Mouse (Mus musculus) lung, postnatal 4 days (tissue): ENCODE results near the gene Tnrc6b.

ENCODE experiments used
- DNase-seq, 2 experiments: peaks; one replicate each; pipeline ENCODE4 v3.0.0; 2021

The Tnrc6b gene

DNA sequence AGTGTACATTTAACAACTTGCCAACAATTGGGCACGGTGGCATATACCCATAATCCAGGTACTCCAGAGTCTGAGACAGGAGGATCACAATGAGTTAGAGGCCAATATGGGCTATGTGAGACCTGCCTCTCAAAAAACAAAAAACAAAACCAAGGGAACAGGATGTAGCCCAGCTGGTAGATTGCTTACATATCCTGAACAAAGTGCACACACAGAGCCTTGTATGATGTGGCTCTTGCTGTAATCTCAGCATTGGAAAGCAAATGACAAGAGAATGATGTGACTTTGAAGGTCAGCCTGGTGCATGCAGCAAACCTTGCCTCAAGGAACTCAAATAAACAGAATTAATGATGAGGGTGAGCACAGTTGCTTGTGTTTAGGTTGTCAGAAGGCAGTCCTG is 30.7 kb downstream of the Tnrc6b start:
- no peak for DNase-seq

DNA sequence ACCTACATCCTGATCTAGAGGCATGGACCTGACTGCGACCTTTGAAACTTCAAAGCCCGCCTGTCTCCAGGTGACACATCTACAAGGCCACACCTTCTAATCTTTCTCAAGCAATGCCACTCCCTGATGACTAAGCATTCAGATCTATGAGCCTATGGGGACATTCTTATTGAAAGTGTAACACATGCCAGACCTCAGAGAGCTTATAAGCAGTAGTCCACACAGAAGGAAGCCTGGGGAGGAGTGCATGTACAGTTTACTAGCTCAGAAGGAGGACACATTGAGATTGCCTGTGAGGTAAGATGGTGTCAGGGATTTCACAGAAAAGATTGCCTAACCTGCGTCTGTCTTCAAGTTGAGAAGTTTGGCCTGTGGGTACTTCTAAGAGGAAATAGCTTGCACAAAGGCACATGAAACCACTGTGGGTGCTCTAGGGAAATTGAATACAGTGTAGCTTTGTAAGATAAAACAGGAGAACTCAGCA is 31.9 kb downstream of the Tnrc6b start:
- peak in 1 of 2 experiments; percentile 25 for DNase-seq

DNA sequence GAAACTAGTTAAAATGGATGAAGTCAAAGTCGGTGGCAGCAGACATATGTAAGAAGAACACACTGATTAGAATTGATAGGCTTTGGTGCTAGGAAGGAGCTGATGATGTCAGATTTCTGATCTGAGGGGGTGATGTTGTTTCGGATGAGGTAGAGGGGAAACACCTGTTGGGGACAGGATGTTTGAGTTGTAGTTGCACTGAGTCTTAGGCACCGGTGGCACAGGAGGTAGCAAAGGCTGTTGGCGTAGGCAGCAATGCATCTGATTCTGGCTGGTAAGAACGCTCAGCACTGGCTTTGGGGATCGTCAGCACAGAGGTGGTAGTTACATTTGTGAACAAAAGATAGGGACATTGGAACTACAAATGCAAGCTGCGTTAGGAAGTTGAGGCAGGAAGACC is 32.5 kb downstream of the Tnrc6b start:
- no peak for DNase-seq

DNA sequence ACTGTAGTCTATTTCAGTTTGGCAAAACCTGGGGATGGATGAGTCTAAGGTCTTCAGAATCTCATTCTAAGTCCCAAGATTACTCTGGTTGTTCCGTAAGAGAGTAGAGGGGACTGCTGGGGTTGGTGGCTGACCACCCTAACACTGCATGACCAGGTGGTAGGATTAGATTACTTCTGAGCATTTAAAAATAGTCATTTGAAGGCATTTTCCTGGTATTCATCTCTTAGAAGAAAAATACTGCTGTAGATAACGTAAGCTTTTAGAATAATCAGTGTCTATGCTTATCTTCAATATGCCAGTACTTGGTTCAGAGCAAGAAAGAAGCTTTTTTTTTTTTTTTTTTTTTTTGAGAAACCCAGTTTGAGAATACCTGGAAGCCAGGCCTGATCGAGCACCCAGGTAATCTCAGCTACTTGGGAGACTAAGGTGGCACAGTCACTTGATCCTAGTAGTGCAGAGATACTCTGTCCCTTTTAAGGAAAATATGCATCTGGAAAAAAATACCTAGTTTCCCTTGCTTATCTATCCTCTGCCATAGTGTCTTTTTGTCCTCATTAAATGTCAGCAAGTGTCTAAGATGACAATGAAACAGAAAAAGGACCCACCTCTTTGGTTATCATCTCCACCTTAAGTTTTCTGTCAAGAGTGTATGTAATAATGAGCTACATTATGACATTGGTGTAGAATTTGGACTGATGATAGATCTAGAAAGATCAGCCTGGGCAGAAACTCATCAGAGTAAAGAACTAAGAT is 33.7 kb downstream of the Tnrc6b start:
- no peak for DNase-seq

DNA sequence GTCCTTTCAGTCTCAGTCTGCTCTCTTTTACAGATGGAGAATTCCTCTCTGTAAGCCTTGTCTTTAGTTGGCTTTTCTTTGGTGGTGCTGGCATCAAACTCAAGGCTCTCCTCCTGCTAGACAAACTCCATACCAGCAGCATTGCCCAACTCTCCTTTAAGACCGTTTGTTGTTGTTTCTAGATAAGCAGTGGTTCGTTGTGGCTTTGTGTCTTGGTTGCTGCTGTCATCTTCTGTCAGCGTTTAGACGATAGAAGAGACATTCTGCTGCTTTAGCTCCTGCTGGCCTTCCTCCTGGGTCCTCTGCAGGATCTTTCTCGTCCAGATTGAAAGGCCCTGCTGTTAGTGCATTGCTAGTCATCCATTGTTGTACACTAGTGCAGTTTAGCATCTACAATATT is 37.9 kb downstream of the Tnrc6b start:
- no peak for DNase-seq

DNA sequence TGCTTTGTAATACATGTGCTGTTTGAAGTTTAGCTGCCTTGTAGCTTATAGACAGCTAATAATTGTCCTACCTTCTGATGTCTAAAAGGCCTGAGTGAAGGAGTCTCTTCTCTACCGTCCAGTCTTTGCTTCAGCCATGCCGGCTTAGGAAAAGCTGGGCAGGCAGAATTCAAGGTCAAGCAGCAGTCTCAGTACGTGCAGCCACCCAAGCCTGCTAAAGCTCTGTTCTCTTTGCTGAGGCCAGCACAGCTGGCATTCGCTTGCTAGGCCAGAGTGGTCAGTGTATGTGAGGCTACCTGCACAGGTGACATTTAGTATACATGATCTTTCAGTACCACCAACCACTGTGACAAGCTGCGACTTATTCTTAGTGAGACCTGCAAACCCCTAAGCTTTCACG is 42.2 kb downstream of the Tnrc6b start:
- DNase-seq, result no peak

DNA sequence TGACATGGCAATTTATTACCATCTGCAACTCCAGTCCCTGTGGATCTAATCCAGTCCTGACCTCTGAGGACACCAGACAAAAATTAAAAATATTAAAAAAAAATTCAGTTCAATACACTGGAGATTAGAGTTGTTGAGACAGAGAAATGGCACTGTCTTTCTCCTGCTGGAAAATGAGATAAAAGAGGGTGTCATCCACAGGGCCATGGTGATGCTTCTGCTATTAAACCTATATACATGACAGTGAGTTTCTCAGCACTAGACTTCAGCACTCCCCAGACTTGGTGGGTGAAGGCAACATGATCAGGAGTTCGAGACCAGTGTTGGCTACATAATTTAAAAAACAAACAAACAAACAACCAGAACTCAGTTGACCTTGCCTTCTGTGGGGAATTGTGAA is 43.0 kb downstream of the Tnrc6b start:
- no peak for DNase-seq

DNA sequence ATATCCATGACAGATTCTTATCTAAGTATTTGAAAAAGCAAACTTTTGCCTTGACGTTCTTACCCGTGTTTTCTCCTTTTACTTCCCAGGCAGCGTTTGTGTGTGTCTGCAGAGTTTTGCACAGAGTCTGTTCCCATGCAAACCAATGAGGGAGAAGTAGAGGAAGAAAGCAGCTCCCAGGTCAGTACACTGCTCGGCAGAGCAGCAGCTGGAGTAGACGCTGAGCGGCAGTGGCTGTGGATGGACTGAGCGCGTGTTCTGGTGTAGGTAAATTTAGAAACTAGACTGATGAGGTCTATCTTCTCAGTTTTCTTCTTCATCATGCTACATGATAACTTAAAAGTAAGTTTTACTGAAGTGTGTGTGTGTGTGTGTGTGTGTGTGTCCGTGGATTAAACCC is 48.3 kb downstream of the Tnrc6b start:
- DNase-seq, result no peak

DNA sequence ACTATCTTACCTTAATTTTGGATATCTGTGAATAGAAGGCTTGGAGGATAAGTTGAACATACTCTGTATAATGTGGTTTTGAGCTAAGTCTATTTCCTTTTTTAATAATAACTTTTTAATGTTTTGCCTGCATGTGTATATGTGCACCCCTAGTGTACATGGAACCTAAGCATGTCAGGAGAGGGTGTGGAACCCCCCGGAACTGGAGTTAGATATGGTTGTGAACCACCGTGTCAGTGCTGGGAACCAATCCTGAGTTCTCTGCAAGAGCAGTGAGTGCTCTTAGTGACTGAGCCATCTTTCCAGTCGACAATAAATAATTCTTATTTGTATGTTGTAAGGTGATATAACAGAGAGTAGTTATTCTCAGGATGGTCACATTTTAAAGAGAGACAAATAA is 49.4 kb downstream of the Tnrc6b start:
- no peak for DNase-seq

DNA sequence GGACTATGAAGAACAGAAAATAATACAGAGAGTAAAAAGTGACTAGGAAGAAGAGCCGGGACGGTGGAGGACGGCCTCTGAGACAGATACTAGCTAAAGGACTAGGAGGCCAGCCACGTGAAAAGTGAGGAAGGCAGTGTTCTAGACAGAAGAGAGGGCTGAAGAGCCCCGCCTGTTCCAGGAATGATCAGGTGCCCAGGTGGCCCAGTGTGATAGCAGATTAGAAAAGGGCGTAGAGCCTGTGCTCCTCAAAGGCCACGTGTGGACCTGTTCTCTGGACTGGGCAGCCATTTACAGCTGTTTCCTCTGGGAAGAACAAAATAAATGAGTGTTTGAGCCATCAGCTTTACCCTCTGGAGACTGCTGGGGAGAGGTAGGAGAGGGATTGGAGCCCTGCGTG is 49.8 kb downstream of the Tnrc6b start:
- no peak for DNase-seq

DNA sequence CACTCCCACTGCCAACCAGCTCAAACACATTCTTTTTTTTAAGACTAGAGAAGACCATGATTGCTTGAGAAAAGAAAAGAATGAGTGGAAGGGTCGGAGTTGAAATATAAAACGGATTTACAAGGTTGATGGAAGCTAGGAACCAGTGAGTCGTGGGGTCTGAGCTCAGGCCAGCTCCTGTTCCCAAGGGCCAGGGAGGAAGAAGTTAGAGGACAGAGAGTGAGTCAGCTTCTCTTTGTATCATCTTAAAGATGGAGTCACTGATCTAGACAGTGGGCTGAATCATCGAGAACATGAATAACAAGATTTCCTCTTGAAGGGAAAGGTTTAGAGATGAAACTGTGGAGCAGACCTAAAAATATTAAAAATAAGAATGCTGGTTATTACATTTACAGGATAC is 51.5 kb downstream of the Tnrc6b start:
- no peak for DNase-seq

DNA sequence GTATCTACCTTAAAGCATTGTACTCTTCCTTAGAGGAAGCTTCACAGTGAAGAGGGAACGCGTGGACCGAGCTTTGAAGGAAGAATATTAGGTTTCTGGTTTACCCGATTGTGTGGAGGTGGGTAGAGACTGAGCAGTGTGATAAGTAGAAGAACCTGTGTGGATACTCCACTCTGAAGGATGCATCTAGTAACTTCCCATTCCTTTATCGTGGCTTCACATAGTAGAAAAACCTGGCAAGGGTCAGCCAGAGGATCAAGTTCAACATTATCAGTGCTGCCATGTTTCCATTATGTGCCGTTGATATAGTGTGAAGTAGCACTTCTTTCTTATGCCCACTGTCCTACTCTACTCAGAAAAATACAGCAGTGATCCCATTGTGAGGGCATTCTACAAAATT is 53.6 kb downstream of the Tnrc6b start:
- no peak for DNase-seq

DNA sequence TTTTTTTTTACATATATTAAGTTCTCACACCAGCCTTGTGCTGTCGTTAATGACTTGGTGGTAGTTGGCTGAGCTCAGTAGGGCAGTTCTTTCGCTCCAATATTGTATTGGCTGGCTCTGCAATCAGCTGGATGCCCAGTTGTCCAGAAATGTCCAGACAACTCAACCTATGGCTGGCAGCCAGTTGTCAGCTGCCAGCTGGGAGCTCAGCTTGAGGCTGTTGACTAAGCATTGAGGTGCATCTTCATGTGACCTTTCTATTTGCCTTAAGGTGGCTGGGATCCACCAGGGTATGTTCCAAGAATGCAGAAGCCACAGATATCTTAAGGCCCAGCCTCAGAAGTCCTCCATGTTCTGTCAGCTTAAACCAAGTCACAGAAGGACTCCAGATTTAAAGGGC is 54.3 kb downstream of the Tnrc6b start:
- no peak for DNase-seq

DNA sequence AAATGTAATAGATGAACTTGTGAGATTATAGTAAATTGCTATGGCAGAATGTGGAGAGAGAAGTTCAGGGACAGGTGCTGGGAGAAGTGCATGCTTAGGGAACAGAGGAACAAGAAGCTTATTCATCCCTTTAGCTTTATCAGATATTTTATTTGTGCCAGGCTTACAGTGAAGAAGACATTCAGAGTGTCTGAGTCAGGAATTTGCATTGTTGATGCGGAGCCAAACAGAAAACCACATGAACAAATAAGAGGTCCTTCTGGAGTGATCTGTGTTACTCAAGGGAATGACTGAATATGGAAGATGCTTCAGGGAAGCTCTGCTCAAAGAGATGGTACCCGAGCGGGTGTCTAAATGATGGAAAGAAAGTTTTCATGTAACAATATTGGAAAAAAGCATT is 57.1 kb downstream of the Tnrc6b start:
- DNase-seq, result no peak

DNA sequence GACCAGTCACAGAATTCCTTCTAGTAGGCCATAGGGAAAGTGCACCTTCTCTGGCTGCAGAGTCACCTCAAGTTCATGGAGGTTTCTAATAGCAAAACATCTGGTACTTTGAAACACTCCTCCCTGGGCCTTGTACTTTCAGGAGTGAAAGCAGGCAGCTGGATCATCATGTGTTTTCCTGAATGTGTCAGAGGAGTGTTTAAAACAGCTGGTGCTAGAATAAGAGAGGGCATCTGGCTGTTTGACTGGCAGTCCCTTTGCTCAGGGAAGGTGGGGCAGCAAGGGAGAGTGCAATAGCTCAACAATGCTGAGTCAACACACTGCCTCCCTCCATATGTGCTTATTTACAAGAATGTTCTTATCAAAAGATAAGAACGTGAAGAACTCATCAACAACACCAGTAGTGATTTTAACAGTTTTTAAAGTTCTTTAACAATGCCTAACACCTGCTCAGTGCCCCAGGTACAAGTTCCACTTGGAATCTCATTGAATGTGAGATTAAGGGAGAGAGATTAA is 60.9 kb downstream of the Tnrc6b start:
- no peak for DNase-seq

DNA sequence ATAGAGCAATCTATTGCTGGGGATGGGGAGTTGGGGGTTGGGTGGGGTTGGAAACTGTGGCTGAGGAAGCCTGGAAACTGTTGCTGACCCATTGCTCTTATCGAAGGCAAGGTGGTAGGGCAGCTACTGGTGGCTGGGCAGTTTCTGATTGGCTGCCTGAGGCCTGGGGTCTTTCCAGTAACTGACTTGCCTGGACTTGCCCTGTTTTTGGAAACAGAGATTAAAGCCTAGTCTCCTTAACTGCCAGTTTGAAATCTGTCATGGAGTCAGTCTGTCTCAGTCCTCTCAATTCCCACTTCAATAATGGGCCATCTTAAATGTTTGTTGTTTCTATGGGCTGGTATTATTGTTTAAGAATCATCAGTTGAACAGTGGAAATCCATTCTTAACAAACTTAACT is 63.6 kb downstream of the Tnrc6b start:
- DNase-seq, result no peak

DNA sequence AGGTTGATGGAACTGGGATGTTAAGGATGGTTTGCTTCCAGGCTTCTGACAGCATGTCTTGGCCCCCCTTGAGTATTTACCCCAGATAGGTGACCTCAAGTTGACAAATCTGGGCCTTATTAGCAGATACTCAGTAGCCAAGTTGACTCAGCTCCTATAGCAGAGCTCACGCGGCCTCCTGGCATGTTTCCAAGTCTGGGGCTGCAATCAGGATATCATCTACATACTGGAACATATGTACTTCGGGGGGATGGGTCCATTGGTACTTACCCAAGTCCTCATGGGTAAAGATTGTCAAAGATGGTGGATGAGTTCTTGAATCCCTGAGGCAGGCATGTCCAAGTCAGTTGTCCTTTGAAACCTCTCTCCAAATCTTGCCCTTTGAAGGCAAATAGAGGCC is 67.9 kb downstream of the Tnrc6b start:
- no peak for DNase-seq

DNA sequence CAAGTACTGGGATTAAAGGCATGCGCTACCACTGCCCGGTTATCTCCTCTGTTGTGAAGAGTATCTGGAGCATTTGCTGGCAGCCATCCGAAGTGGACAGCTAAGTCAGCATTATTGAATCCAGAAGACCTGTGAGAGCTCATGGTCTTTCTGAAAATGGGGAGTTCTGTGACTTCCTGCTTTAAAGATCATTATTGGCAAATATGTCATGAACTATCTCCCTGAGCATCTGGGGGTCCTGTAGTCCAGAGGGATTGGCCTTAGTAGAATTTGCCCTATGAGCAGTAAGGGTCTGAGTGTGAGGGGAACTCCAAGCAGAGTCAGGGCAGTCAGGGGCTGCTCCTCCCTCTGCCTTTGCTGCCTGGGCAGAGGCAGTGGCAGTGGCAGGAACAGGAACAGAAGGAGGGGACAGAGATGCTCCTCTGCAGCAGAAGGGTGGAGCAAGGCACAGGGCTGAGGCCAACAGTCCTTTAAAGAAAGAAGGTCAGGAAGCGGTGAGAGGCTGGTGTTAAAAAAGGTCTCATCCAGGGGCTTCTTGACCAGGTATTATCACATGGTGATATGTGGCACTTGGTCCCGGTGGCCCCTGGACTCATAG is 69.1 kb downstream of the Tnrc6b start:
- DNase-seq, result no peak

DNA sequence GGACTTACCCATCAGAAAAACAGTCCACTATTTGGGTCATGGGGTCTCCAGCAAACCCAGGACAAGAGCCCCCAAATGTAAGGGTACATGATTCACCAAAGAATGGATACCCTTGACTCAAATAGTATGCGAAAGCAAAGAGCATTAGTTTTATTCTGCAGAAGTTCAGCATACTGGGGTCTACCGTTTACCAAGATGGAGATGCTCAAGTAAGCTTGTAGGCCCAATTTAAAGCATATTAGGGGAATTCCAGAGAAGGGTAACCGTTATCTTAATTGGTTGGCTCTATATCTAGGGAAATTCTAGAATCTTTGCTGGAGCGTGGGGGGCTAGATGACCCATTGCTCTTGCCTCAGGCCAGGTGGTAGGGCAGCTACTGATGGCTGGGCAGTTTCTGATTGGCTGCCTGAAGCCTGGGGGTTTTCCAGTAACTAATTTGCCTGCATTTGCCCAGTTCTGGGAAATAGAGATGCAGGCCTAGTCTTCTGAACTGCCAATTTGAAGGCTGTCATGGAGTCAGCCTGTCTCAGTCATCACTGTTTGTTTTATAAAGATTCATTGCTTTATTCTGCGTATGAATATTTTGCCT is 70.2 kb downstream of the Tnrc6b start:
- DNase-seq, result no peak

DNA sequence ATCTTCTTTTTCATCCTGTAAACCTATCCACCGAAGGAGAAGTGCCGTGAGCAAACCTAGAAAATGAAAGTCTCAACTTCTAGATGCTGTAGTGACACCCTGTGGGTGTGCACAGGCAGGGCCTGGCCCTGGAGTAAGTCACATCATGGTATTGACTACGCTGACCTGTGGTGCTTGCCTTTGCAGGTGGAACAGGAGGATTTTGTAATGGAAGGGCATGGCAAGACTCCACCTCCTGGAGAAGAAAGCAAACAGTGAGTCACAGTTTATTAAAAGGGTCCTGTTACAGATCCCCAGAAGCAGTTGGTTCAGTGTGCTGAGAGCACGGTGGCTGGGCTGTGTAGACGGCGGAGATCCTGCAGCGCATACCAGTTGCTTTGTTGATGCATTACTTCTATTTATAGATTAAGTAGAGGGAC is 73.4 kb downstream of the Tnrc6b start:
- DNase-seq, result peak; percentile 39 to 41

DNA sequence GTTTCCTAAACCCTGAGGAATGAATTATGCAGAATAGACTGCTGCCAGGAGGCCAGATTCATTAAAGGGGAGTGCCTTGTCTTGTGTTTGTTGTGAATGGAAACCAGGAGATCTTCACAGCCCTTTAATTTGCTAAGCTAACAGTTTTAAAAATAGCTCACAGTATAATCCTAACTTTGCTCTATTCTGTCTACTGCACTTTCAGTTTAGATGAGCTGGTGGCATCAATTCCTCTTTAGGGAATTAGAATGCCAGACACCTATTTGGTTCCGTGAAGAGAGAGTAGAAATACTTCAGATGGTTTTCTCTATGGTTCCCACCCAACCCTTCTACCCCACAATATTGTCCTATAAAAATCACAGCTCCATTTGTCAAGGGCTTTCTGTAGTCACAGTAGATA is 74.6 kb downstream of the Tnrc6b start:
- DNase-seq, result no peak

DNA sequence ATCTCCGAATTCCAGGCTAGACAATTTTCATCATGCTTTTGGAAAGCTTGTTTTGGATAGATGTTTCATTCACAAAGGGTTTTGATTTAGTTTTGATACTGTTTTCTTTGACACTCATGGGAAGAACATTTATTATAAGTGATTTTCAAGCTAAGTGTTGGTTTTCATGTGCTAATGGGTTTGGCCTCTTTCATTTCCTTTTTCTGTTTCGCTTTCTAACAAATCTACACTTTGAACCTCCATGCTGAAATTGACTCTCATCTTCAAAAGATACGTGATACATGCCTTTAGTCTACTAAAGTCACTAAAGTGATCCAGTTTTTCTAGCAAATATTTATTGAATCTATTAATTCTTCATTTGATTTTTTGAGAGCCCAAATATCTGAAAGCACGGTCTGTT is 76.6 kb downstream of the Tnrc6b start:
- no peak for DNase-seq

DNA sequence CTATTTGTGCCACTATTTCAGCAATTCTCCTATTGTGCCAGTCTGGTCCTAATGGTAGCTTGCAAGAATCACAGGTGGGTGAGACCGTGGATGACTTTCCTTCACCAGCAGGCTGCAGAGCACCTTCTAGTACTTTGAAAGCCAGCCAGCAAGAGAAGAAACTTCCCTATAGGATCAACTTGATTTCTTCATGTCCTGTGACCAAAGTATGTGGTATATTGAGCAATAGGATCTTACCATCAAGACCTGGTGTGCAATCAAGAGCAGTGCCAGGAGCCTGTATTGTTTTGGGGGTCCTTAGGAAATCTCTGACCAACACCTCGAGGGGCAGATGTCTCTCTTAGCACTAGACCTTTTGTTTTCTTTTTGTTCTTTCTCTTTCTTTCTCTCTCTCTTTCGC is 81.4 kb downstream of the Tnrc6b start:
- DNase-seq, result no peak

DNA sequence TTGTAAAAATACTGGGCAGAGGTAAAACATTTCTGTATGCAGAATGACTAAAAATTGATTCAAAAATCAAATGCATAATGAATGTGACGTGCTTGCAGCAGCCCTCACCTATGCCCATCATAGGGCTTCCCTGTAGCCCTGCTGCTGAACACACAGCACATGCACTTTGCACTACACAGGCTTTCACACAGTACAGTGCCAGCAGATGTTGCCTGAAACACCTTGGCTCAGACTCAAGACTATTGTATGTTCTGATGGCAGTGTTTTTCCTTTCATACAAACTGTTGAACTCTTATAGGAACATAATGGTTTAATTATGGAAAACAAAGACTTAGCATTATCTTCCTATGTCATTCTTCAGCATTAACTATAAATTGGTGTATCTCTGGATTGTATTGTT is 84.0 kb downstream of the Tnrc6b start:
- no peak for DNase-seq
